Mouse (Mus musculus) lung, adult 2 months (tissue): ENCODE results near the gene 2810006K23Rik.

Experiments
- CTCF ChIP-seq: fragments of 200-500 bp; IDR thresholded peaks from 2 replicates; pipeline ENCODE4 v1.5.1; 2011; ENCODE audit warnings: mild to moderate bottlenecking, low read length, control low read depth; ENCODE audit not compliant: insufficient read depth
- POLR2A ChIP-seq: fragments of 200-500 bp; IDR thresholded peaks from 2 replicates; pipeline ENCODE4 v1.6.1; 2011; ENCODE audit warnings: low read depth, mild to moderate bottlenecking, control low read depth, low read length, borderline replicate concordance; ENCODE audit errors: extremely low read depth

DNA sequence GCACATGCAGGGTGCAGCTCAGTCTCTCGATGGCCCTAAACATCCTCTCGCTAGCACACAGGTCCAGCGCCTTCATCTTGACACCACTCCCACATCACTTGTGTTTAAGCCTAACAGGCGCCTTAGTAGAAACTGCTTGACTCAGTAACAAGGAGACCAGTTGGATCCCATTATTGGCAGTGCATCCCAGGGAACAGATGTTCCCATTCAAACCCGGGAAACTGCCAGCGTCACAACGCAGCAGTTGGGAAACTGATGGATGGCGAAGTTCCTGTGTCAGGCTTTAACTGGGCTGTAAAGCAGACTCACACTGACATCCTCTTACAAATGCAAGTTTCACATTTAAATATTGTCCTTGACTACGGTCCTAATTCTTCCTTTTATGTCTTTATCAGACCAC, 10.0 kb downstream of the 2810006K23Rik start:
- TF ChIP-seq POLR2A (no peak), CTCF (no peak)
